Mouse (Mus musculus) embryonic facial prominence, embryonic 12.5 days (tissue): ENCODE results near the gene Son. TPM values are rescaled to one million over a fixed set of nuclear protein-coding genes. Genes with fewer than 3 reads are reported as not detected.
A peak's percentile ranks its signal among the peaks of the same experiment; 100 is the strongest.

Source experiments
- ATAC-seq: fragments of 200-750 bp; cut with Nextera tagmentation; 2 replicates; pipeline ENCODE4 v1.8.0; 2017; ENCODE audit not compliant: insufficient number of reproducible peaks, insufficient read depth, low FRiP score, low TSS enrichment
- H3K27ac ChIP-seq: fragments of 300-500 bp; sonication (generic); 2 replicates; pipeline ENCODE4 v1.5.1; 2016; ENCODE audit warnings: mild to moderate bottlenecking
- H3K27me3 ChIP-seq: fragments of 300-500 bp; sonication (generic); 2 replicates; pipeline ENCODE4 v1.6.1; 2016; ENCODE audit warnings: mild to moderate bottlenecking, moderate library complexity
- H3K36me3 ChIP-seq: fragments of 300-500 bp; sonication (generic); 2 replicates; pipeline ENCODE4 v1.6.1; 2016; ENCODE audit warnings: mild to moderate bottlenecking
- H3K4me1 ChIP-seq: fragments of 300-500 bp; sonication (generic); 2 replicates; pipeline ENCODE4 v1.6.1; 2016
- H3K4me2 ChIP-seq: fragments of 300-500 bp; sonication (generic); replicated peaks from 2 replicates; pipeline ENCODE4 v1.6.1; 2016; ENCODE audit warnings: mild to moderate bottlenecking, moderate library complexity
- H3K4me3 ChIP-seq: fragments of 300-500 bp; sonication (generic); 2 replicates; pipeline ENCODE4 v1.5.1; 2016; ENCODE audit warnings: mild to moderate bottlenecking
- H3K9ac ChIP-seq: fragments of 300-500 bp; sonication (generic); 2 replicates; pipeline ENCODE4 v1.6.1; 2016; ENCODE audit warnings: mild to moderate bottlenecking, moderate library complexity
- H3K9me3 ChIP-seq: fragments of 300-500 bp; sonication (generic); 2 replicates; pipeline ENCODE4 v1.6.1; 2016; ENCODE audit warnings: mild to moderate bottlenecking, moderate library complexity
- WGBS: fragments of 180-500 bp; shearing (Covaris S2); methylation state at CpG from one replicate; pipeline ENCODE4 v1.1.7; 2016; 5-methylcytosine and 5-hydroxymethylcytosine counted together
- polyA plus RNA-seq: library from polyadenylated mRNA; unstranded; fragments of >200 nt; fragmentation: Nextera tagmentation; extraction: Ambion mirVana; gene quantifications from 2 replicates; pipeline ENCODE4 v1.2.1, GENCODE M21; 2016

The Son gene
- polyA plus RNA-seq, 1 experiment from 2014 or later = 160 TPM

- Histone ChIP-seq H3K36me3 (peaks cover 14% of the 10 kb centered on the region), H3K27me3 (no peaks in the 10 kb centered on the region), H3K4me3 (no peak overlapping the region), H3K27ac (no peak overlapping the region), H3K9ac (peak overlapping the region; percentile 24; the same call in 1 of the 2 replicates), H3K4me1 (peaks cover 14% of the 10 kb centered on the region), H3K9me3 (no peaks in the 10 kb centered on the region), H3K4me2 (no peak overlapping the region)
- no peak for ATAC-seq
- WGBS = 46% methylated on average over 7 of the region's 7 CpGs
These were observed 42.5 kb downstream of the Son start for GRCm38 (mm10) chr16:91689791-91690190.

- H3K27ac ChIP-seq = no peak overlapping the region
- H3K4me1 ChIP-seq = 0 out of 2 replicates have a peak, but pooled peaks cover 3% of the 10 kb centered on the region
- H3K9ac ChIP-seq = no peak overlapping the region
- H3K4me3 ChIP-seq = no peak overlapping the region
- H3K9me3 ChIP-seq = no peaks in the 10 kb centered on the region
- no peak overlapping the region for H3K4me2 ChIP-seq
- H3K36me3 ChIP-seq = peaks cover 29% of the 10 kb centered on the region
- 29% methylated on average over 14 of the region's 14 CpGs for WGBS
- no peaks in the 10 kb centered on the region for H3K27me3 ChIP-seq
- ATAC-seq = peak; percentile 83; the same call in 1 of the 2 replicates
These were observed 47.3 kb downstream of the Son start for GRCm38 (mm10) chr16:91694455-91695084.

GRCm38 (mm10) chr16:91695108-91695755, 47.9 kb downstream of the Son start:
- H3K27ac ChIP-seq = no peak overlapping the region
- H3K4me1 ChIP-seq = no peaks in the 10 kb centered on the region
- H3K4me3 ChIP-seq = no peak overlapping the region
- WGBS = 50% methylated on average over 8 of the region's 8 CpGs
- no peaks in the 10 kb centered on the region for H3K9me3 ChIP-seq
- ATAC-seq = no peak
- H3K9ac ChIP-seq = no peak overlapping the region
- H3K27me3 ChIP-seq = no peaks in the 10 kb centered on the region
- peaks cover 30% of the 10 kb centered on the region for H3K36me3 ChIP-seq
- H3K4me2 ChIP-seq = no peak overlapping the region

- Histone ChIP-seq H3K4me1 (no peaks in the 10 kb centered on the region), H3K36me3 (peaks cover 50% of the 10 kb centered on the region), H3K9ac (no peak overlapping the region), H3K9me3 (no peaks in the 10 kb centered on the region), H3K27me3 (no peaks in the 10 kb centered on the region), H3K4me3 (no peak overlapping the region), H3K4me2 (no peak overlapping the region), H3K27ac (no peak overlapping the region)
- 82% methylated on average over 1 of the region's 1 CpGs for WGBS
- ATAC-seq = no peak
These were observed 51.7 kb downstream of the Son start for GRCm38 (mm10) chr16:91698995-91699394.

GRCm38 (mm10) chr16:91701908-91702307, 54.6 kb downstream of the Son start:
- ATAC-seq = no peak
- Histone ChIP-seq H3K4me2 (no peak overlapping the region), H3K27me3 (no peaks in the 10 kb centered on the region), H3K9ac (no peak overlapping the region), H3K27ac (no peak overlapping the region), H3K4me3 (no peak overlapping the region), H3K9me3 (no peaks in the 10 kb centered on the region), H3K36me3 (peaks cover 50% of the 10 kb centered on the region), H3K4me1 (no peaks in the 10 kb centered on the region)
- 88% methylated on average over 13 of the region's 13 CpGs for WGBS

GRCm38 (mm10) chr16:91702771-91703188, 55.5 kb downstream of the Son start:
- no peak overlapping the region for H3K9ac ChIP-seq
- H3K9me3 ChIP-seq = no peaks in the 10 kb centered on the region
- peaks cover 50% of the 10 kb centered on the region for H3K36me3 ChIP-seq
- no peak for ATAC-seq
- H3K27ac ChIP-seq = no peak overlapping the region
- no peaks in the 10 kb centered on the region for H3K4me1 ChIP-seq
- no peak overlapping the region for H3K4me3 ChIP-seq
- no peaks in the 10 kb centered on the region for H3K27me3 ChIP-seq
- WGBS = 66% methylated on average over 3 of the region's 3 CpGs
- H3K4me2 ChIP-seq = no peak overlapping the region

- Histone ChIP-seq H3K9me3 (no peaks in the 10 kb centered on the region), H3K4me2 (no peak overlapping the region), H3K4me1 (no peaks in the 10 kb centered on the region), H3K27ac (no peak overlapping the region), H3K27me3 (no peaks in the 10 kb centered on the region), H3K36me3 (peaks cover 50% of the 10 kb centered on the region), H3K4me3 (no peak overlapping the region), H3K9ac (no peak overlapping the region)
- ATAC-seq = no peak
- 82% methylated on average over 14 of the region's 14 CpGs for WGBS
These were observed 57.5 kb downstream of the Son start for GRCm38 (mm10) chr16:91704603-91705340.

GRCm38 (mm10) chr16:91710241-91710640, 62.9 kb downstream of the Son start:
- Histone ChIP-seq H3K4me2 (no peak overlapping the region), H3K4me3 (no peak overlapping the region), H3K9ac (no peak overlapping the region), H3K27ac (no peak overlapping the region), H3K4me1 (no peaks in the 10 kb centered on the region), H3K36me3 (peaks cover 57% of the 10 kb centered on the region), H3K27me3 (no peaks in the 10 kb centered on the region), H3K9me3 (no peaks in the 10 kb centered on the region)
- 87% methylated on average over 7 of the region's 7 CpGs for WGBS
- ATAC-seq = no peak

GRCm38 (mm10) chr16:91716927-91717349, 69.6 kb downstream of the Son start:
- H3K36me3 ChIP-seq = peaks cover 45% of the 10 kb centered on the region
- no peaks in the 10 kb centered on the region for H3K27me3 ChIP-seq
- no peak overlapping the region for H3K27ac ChIP-seq
- WGBS = 85% methylated on average over 11 of the region's 11 CpGs
- H3K4me2 ChIP-seq = no peak overlapping the region
- H3K9ac ChIP-seq = no peak overlapping the region
- no peaks in the 10 kb centered on the region for H3K9me3 ChIP-seq
- H3K4me1 ChIP-seq = no peaks in the 10 kb centered on the region
- H3K4me3 ChIP-seq = no peak overlapping the region
- ATAC-seq = no peak

- Histone ChIP-seq H3K4me1 (no peaks in the 10 kb centered on the region), H3K4me3 (no peak overlapping the region), H3K36me3 (peaks cover 42% of the 10 kb centered on the region), H3K27me3 (no peaks in the 10 kb centered on the region), H3K27ac (no peak overlapping the region), H3K9me3 (no peaks in the 10 kb centered on the region), H3K9ac (no peak overlapping the region), H3K4me2 (no peak overlapping the region)
- WGBS = 87% methylated on average over 4 of the region's 4 CpGs
- ATAC-seq = no peak
These were observed 70.1 kb downstream of the Son start for GRCm38 (mm10) chr16:91717399-91717798.

- Histone ChIP-seq H3K4me2 (no peak overlapping the region), H3K4me1 (peaks cover 13% of the 10 kb centered on the region), H3K36me3 (peaks cover 14% of the 10 kb centered on the region), H3K9me3 (no peaks in the 10 kb centered on the region), H3K27ac (no peak overlapping the region), H3K9ac (no peak overlapping the region), H3K4me3 (no peak overlapping the region), H3K27me3 (no peaks in the 10 kb centered on the region)
- 41% methylated on average over 3 of the region's 3 CpGs for WGBS
- no peak for ATAC-seq
These were observed 76.9 kb downstream of the Son start for GRCm38 (mm10) chr16:91724247-91724646.

- Histone ChIP-seq H3K4me2 (peak overlapping the region; percentile 80), H3K9ac (peak overlapping the region; percentile 66; the same call in 1 of the 2 replicates), H3K9me3 (no peaks in the 10 kb centered on the region), H3K27ac (no peak overlapping the region), H3K27me3 (no peaks in the 10 kb centered on the region), H3K4me1 (peaks cover 24% of the 10 kb centered on the region), H3K36me3 (no peaks in the 10 kb centered on the region), H3K4me3 (peak overlapping the region; percentile 91)
- 85% methylated on average over 15 of the region's 15 CpGs for WGBS
- ATAC-seq = no peak
These were observed 80.1 kb downstream of the Son start for GRCm38 (mm10) chr16:91727433-91727832.
